Mouse (Mus musculus) kidney, postnatal 25 days (tissue): ENCODE results near the gene Gpx2.
"Not testable (repeated sequence)": the region's sequence is repeated elsewhere in the genome, so short reads cannot be mapped to it uniquely, and the experiment has no call there.

ENCODE experiments used
- DNase-seq, 2 experiments: peaks; one replicate each; pipeline ENCODE4 v3.0.0; 2021; ENCODE audit warnings: mixed read lengths in 2 of 2

Gpx2 gene

DNA sequence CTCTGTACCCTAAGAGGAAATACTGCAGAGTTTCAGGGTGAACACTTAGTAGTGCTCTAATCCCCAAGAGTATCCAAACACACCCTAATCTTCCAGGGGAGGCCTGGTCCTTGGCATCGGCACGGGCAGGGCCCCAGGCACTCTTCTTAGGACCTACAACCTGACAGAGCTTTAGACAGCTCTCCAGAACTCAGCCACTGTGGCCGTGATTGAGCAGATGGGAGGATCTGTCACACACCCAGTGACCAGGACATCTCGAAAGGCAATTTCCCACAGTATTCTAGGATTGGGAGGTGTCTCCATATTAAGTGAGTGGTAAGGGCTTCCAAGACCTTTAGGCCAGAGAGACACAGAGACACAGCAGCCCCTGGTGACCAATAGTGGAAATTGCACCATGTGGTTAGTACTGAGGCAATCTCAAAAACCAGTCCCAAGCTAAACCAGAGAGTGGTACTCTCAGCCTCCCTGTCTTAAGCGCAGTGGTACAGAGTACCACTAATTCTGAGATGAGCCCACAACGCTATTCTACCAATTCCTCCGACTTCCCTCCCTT lies 8.4 kb upstream of the Gpx2 start:
- peak; percentile 56 to 73 for DNase-seq

DNA sequence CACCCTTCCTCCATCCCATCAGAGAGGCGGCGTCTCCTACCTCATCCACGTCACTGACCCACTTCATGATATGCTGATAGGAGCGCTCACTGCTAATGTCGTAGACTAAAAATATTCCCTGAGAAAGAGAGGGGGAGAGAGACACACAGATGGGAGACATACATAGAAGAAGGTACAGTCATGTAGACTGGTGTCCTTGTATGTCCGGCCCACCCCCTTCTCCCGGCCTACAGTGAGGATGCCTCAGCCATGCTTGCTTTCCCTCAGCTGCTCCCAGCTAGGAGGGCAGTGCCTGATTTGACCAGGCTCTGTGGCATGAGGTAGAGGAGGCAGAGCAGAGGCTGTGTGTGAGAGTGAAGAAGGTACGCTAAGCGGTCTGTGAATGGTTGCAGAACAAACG lies 7.7 kb upstream of the Gpx2 start:
- DNase-seq = no peak

DNA sequence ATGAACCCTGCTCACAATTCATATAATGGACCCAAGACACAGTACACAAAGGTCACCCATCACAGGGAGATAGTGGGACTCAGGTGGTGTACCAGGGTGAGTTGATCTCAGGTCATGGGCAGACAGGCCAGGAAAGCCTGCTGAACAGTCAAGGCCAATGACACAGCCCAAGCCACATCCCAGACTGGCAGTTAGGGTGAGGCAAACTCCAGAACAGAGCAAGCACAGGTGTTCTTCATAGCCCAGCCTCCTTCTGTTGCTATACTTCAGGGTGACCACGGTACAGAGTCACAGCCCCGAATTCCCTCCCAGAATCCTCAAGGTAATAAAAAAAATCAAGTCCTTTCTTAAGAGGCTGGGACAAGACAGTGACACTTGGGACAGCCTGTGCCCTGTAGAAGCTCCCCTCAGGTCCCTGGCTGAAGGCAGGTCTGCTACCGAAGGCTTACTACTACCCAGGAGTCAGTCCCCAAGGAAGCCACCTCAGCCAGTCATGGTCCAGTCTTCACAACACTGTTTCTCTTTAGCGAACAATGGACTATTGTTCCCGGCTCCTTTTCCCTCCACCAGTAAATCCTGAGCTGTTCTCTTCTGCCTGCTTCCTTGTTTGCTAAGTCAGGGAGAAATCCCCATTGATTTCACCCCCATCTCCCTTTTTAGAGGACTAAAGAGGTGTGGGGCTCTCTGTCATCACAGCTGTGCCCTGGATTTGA lies 2.8 kb upstream of the Gpx2 start:
- DNase-seq = no peak

DNA sequence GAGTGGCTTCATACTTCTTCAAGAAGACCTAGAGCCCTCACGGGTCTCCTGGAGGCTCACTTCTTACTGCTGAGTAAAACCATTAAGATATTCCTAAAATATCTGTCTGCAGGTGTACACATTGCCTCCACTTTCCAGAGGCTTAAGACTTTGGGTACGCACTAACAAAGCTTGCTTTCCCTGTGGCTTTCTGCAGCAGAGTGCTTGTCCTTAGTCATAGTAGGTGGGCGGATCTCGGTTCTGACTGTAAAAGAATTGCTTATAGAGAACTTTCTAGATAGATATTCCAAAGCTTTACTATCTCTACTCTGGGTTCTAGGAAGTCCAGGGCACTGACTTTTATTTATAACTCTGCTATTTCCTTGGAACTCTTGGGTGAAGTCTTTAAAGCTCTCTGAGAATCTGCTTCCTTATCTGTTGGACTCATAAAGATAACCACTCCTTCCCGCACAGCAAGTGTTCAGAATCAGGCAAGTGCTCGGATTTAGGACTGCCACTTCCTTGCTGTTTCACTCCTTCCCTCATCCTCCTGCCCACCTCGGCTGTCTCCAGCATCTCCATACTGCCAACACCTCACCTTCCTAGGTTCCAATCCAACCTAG lies 1.7 kb upstream of the Gpx2 start:
- no peak for DNase-seq

DNA sequence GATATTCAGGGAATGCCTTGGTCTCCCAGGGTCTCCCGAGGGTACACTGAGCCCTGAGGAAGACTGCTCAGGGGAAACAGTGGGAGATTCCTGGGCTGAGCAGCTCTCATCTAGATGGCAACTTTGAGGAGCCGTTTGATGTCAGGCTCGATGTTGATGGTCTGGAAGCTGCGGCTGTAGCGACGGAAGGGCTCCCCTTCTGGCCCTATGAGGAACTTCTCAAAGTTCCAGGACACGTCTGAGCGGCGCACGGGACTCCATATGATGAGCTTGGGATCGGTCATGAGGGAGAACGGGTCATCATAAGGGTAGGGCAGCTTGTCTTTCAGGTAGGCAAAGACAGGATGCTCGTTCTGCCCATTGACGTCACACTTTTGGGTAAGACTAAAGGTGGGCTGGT lies 2.8 kb downstream of the Gpx2 start:
- DNase-seq = not testable (repeated sequence)

DNA sequence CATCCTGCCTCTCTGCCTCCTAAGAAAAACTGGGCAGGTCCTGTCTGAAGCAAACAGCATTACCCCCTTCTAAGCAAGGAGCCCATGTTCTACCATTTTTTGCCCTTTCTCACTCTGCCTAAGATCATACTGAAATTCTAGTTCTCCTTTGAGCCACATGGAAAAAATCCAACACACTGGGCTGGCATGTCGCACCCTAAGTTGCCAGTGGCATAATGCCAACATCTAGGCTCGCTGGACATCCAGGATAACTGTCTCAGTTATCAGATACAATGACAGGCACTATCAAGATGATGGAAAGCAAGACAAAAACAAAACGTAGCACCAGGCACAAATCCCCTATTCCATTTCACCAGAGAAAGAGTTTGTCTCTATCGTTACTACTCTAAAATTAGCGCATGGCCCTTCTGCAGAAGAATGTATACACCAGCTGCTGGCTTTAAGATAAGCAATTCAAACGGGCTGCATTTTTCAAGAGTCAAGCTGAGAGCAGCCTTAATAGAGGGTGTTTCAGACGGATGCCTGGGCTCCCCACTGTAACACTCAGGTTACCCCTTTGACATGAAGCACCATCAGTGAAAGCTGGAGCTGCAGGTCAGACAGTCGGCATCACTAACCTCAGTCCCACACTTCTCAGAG lies 4.8 kb downstream of the Gpx2 start:
- no peak for DNase-seq

DNA sequence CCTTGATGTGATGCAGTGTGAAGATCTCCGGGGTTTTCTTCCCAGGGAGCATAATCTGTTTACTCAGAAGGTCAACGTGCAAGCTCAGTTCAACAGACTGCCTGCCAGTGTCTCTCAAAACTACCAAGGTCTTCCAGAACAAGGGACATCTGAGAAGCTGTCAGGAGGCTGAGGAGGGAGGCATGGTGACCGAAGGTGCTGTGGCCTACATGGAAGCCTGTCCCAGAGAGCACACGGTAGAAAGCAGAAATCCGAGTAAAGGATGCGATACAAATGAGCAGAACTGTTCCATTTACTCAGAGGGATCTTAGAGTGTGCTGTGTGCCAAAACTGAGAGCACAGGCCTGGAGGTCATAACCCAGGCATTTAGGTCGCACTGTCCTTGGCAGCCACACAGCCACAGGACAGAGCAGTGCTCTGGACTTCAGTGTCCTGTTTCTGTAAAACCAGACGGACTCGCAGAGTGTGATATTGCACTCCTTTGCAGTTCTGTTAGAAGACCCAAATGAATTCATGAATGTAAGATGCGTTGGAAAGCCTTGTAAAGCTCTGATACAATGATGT lies 11.2 kb downstream of the Gpx2 start:
- DNase-seq = no peak

DNA sequence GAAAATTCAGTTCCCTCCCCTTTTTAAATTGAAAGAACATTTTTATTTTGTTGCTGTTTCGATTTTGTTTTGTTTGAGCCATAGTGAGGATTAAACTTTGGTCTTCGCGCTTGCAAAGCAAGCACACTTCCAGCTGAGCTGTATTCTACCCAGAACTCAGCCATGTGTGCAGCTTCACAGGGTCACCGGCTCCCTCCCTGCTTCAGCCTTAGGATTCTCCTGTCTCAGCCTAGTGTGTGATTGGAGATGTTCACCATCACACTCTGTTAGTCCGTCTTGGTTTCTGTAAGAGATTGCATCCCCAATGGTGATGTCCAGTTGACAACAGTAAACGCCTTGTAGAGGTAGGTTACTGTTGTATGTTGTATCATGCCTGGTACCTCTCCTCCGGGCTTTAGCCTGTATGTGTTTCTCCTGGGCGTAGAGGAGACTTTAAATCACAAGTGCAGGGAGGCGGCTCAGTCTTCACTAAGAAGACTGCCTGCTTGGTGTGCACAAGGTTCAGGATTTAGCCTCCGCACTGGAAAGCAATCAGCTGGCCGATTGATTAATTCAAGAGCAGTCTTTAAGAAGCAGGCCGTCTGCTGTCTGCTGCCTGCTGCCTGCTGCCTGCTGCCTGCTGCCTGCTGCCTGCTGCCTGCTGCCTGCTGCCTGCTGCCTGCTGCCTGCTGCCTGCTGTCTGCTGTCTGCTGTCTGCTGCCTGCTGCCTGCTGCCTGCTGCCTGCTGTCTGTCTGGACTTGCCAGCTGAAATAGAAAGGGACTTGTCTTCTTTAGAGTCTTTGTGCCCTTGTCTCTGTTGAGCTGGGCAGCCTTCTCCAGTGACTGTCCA lies 14.5 kb downstream of the Gpx2 start:
- no peak for DNase-seq

DNA sequence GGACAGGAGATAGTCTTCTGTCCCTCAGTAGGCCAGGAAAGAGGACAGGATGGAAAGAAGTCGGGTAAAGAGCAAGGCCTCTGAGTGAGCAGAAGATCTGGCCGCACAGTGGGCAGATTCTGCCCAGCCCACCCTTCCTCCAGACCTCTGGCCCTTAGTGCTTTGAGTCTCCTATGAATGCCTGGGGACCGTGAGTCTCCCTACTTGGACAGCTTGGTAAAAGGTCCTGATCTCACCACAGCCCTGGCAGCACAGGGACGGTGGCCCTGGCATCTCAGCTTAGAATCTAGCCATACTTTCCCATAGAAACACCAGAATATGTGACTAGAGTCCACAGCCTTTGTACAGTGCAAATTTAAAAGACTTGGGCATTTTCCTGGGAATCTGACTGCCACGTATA lies 15.4 kb downstream of the Gpx2 start:
- no peak for DNase-seq

DNA sequence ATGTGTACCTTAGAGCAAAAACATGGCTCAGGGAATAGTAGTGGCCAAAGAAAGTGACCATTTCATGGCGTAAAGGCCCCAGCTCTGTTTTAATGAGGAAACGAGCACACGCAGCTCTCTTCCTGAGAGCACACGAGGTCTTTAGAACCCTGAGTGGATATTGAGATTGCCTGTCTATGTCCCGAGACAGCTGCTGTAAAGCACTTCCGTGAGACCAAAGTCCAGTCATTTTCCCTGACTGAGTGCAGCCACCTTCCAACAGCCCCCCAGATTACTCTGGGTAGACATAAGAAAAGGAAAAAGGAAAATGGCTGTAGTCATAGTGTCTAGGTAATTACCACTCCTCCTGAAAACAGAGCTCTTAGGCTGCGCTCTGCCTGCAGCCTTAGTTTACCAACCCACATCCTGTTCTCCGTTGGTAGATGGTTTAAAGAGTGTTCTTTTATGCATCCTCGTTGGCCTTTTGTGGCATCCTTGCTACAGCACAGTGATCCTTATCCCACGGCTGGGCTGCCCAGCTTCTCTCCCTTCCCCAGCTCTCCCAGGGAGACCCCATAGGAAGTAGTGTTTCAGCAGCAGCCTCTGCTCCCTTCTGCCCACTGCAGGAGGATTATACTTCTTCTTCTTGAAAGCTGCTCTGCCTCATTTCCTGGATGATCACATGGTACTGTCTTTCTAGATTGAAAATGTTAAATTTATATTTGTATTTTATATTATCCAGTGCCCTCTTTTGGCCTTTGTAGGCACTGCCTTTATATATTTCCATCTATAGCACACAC lies 16.9 kb downstream of the Gpx2 start:
- no peak for DNase-seq

DNA sequence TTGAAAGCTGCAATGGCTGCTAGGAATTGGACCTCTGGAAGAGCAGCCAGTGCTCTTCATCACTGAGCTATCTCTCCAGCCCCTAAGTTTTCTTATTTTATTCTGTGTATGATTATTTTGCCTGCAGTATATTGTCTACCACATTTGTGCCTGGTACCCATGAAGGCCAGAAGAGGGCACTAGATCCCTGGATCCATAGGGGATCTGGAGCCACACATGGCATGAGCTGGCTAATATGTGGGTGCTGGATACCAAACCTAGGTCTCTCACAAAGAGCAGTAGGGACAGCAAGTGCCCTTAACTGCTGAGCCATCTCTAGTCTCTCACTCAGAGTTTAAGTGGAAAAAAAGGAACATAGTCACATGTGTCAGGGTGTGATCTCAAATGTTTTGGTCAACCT lies 17.5 kb downstream of the Gpx2 start:
- DNase-seq = no peak

DNA sequence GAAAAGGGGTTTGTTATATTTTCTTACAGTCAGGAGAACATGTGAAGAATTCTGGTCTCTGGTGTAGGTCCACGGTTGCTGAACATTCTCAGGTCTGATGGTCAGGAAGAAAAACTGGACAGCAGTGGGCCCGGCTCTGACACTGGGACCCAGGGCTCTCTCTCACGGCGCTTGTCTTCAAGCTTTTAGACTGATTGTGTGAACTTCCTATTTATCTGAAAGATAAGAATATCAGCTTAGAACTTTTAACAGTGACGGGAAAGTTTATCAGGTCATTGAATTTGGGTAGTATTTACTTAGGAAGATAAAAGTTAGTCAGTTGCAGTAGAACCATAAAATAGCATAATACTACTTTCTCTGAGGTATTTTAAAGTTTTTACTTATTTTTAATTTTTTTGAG lies 18.5 kb downstream of the Gpx2 start:
- no peak for DNase-seq

DNA sequence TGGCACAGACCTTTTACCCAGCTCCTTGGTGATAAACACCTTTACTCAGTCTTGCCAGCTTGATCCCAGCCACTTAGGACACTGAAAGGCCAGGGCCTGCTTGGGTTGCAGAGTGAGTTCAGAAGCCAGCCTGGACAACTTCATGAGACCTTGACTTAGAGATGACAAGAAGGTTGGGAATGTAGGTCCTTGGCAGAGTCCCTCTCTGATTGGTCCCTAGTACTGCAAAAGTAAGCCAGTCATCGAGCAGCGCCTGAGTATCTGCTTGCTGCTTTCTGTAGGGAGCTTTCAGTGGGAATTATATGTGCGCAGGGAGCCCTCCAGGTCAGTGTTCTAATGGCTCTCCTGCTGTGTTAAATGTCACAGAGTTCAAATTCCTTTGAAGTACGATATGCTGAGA lies 20.2 kb downstream of the Gpx2 start:
- no peak for DNase-seq

DNA sequence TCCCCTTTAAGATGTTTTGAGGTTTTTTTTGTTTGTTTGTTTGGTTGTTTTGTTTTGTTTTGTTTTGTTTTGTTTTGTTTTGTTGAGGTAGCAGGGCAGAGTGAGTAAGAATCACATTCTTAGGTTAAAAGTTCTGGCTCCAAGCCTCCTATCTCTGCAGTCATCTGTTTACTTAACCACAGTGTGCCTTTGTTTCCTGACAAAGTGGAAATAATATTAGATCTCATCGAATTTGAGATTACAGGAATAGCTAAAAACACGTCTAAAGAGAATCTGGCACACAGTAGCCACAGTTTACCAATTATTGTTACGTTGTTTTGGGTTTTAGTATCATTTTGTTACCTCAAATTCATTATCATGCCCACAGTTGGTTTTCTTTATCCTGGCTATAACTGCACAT lies 20.7 kb downstream of the Gpx2 start:
- no peak for DNase-seq

DNA sequence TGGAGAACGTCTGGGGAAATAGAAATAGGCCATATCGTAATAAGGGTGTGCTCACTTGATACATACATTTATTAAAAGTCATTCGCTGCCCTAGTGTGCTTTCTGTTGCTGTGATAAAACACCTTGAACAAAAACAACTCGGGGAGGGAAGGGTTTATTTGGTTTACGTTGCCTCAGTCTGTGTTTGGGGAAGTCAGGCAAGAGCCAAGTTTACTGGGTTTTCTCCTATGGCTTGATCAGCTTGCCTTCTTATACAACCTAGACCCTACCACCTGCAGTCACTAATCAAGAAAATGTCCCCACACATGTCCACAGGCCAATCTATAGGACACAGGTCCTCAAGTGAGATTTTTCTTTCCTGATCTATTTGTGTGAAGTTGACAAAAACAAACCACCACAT lies 23.8 kb downstream of the Gpx2 start:
- no peak for DNase-seq

DNA sequence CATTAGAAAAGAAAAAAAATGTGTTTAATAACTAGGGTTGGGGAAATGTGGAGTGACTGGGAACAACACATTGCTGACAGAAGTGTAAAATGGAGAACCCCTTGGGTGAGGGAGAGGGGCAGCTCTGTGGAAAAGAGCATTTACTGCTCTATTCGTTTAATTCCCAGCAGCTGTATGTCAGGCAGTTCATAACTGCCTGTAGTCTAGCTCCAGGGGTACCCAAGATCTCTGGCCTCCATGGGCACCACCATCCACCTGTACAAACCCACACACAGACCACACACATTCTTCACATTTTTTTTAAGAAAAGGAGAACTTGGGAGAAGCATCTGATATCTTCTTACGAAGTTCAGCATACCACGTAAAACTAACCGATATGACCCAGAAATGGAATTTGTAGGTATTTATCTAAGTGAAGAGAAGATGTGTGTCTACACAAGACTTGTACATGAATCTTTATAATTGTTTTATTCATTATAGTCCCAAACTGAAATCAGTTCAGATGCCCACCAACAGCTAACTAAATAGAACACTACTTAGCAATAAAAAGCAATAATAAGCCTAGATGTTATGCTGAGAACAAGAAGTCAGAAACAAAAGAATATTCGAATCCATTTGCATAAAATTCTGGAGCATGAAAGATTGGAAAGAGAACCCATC lies 24.4 kb downstream of the Gpx2 start:
- DNase-seq = no peak

DNA sequence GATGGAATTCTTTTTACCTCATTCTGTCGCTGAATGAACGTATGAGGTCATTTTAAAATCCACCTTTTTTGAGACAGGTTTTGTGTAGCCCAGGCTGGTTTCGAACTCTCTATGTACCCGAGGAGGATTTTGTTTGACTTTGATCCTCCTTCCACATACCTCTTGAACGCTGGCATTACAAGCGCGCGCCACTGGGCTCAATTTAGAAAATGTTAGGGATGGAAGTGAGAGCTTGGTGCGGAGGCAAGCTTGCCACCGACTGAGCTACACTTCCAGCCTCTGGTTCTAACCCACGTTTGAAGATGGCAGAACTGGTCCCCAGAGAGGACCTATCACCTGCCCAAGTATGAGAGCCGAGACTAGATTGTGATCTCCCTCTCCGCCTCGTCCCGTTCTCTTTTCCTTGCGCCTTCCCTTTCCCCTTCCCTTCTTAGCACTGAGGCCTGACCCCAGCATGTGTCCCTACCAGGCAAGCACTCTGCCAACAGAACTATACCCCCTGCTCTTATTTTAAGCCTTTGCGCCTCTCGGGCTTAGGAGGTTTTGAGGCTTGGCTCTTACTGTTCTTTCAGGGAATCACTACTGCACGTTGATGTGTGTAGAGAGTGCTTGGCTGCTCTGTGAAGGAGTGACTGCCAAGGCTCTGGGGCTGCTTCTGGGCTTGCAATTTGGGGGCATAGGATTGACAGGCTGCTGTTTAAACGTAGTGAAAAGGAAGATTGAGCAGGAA lies 29.3 kb downstream of the Gpx2 start:
- DNase-seq = peak; percentile 12 to 35

DNA sequence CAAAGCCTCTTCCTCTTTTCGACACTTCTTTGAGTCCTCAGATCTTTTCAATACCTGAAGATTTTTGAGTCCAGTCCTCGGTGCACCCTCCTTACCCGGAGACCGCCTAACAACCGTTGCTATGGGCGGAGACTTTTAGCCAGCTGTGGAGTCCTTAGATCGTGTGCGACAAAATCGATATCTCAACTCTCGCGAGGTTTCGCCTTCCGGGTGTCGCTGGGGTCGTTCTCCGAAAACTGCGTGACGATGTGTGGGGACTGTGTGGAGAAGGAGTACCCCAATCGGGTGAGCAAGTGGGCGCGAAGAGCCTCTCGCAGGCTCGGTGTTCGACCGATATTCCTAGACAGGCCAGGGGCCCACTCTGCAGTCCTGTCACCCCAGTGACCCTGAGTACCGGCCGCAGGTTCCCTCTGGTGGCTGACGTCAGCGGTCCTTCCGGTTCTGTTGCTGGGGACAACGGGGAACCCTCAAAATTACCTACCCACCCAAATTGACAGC lies 30.0 kb downstream of the Gpx2 start, which contains the start of the genes Churc1 and Fntb:
Gene Churc1 (plus strand): TSS at position 185 of the 498 bp plus-strand sequence.
Gene Fntb (plus strand): TSS at position 236 of the 498 bp plus-strand sequence.
- DNase-seq = peak; percentile 96 to 98

DNA sequence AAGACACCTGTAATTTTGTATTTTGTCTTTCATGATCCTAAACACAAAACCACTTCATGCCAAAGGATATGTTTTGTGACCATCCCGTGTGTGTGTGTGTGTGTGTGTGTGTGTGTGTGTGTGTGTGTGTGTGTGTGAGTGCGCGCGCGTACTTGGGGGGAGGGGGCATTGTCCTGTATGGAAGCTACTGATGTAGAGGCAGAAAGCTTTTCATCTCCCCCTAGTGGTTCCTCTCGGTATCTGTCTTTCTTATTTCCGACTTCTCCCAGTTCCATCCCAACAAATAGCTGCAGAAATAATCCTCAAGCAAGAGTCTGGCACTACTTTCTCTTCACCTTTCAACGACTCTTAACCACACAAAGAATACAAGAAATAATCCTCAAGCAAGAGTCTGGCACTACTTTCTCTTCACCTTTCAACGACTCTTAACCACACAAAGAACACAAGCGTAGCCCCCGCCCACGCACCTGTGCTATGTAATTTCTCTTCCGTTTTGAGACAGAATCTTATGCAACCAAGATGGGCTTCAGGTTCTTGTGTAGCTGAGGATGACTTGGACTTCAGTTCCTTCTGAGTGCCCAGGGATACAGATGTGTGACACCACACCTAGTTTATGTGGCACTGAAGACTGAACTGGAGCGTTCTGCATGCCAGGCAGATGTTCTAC lies 42.6 kb downstream of the Gpx2 start:
- DNase-seq = peak in 1 of 2 experiments; percentile 57
